ENCODE assay signal across 8 mouse cellular contexts in genomic region chr16:33673530-33674109, GRCm38 (mm10). TPM values are rescaled to one million over a fixed set of nuclear protein-coding genes. Genes with fewer than 3 reads are reported as not detected.
DNase-seq lines count a peak whose midpoint lies in the region; ATAC-seq lines count a peak whose summit lies in the region.

No protein-coding gene starts in this region.

- no peak for ATAC-seq in inflammation-experienced regulatory T-cells, adult 6 months

- peak; percentile 55 for DNase-seq in embryo, embryonic 10 days (ENCODE audit: low spot score)
- no peak for DNase-seq in embryo, embryonic 9.5 days (ENCODE audit: extremely low spot score)
- DNase-seq in urinary bladder, adult 2 months (ENCODE audit: low spot score), result peak; percentile 16
- no peak for DNase-seq in urinary bladder, postnatal 14 days (ENCODE audit: low spot score)
- DNase-seq in kidney, postnatal 4 days, result peak; percentile 66 to 71
- peak; percentile 33 for DNase-seq in telencephalon, adult 2 months (ENCODE audit: low read depth, low spot score)
- no peak for DNase-seq in left cerebral cortex, postnatal 36 days (ENCODE audit: low spot score in 2 of 2)

- intact Hi-C loops in left cerebral cortex, postnatal 36 days (cut with DNase I), result no loop called here

RNA-seq across cellular contexts. Expression of gene Heg1, which starts 10.6 kb away (rescaled TPM):
- 66.3 and 86.7 TPM in 2 replicates for polyA plus RNA-seq in urinary bladder, adult 2 months (2012; rRNA removed)
- total RNA-seq in left cerebral cortex, postnatal 36 days (2021), result 10 to 100 TPM; 28.8 to 36.7 TPM
- 10 to 100 TPM; 28.3 to 33.9 (median 29.1) TPM for polyA plus RNA-seq in inflammation-experienced regulatory T-cells, adult 6 months (2017; shearing (Covaris generic))

Comparison
In these comparisons a context has a peak if more than half of its experiments do, and no peak if none do; other contexts are left out.
1. DNase-seq: peak in embryo, embryonic 10 days (single experiment), urinary bladder, adult 2 months (single experiment), kidney, postnatal 4 days (2 of 2) and telencephalon, adult 2 months (single experiment); none in embryo, embryonic 9.5 days (single experiment), urinary bladder, postnatal 14 days (single experiment) and left cerebral cortex, postnatal 36 days (0 of 2).